Comparison of ENCODE assay signal across 10 mouse cellular contexts in genomic region chr4:135970585-135970984, GRCm38 (mm10). TPM values are rescaled to one million over a fixed set of nuclear protein-coding genes. Genes with fewer than 3 reads are reported as not detected.
DNase-seq lines count a peak whose midpoint lies in the region; ATAC-seq and TF ChIP-seq lines count a peak whose summit lies in the region.
"Had no signal": no experiment of that assay in that cellular context is flagged by ENCODE, and none has a peak within 500 bp of the region (broad histone marks: within the 10 kb centered on the region; RNA-seq: fewer than 3 reads in every experiment).

No protein-coding gene starts in this region.

- no peaks in the 10 kb centered on the region for H3K9me3 ChIP-seq in hindbrain, postnatal 0 days (ENCODE audit: low read length)
- H3K9me3 ChIP-seq in hindbrain, embryonic 12.5 days (replicated peaks) = no peaks in the 10 kb centered on the region
- no peaks in the 10 kb centered on the region for H3K9me3 ChIP-seq in midbrain, embryonic 13.5 days
- H3K9me3 ChIP-seq in midbrain, embryonic 16.5 days (replicated peaks; ENCODE audit: control insufficient read depth, low read length, poor library complexity, severe bottlenecking) = no peaks in the 10 kb centered on the region
- no peaks in the 10 kb centered on the region for H3K9me3 ChIP-seq in forebrain, embryonic 15.5 days
- H3K9me3 ChIP-seq in neural tube, embryonic 13.5 days = no peaks in the 10 kb centered on the region

- no peak for TF ChIP-seq CTCF in hindbrain, postnatal 0 days (IDR thresholded peaks at IDR 0.05; ENCODE audit: low read depth)

- peak overlapping the region; percentile 96; the same call in 1 of the 2 replicates for H3K4me2 ChIP-seq in hindbrain, postnatal 0 days (ENCODE audit: low read depth, low read length)
- H3K4me2 ChIP-seq in hindbrain, embryonic 12.5 days (replicated peaks) = no peak overlapping the region
- H3K4me2 ChIP-seq in midbrain, embryonic 13.5 days (replicated peaks) = peak overlapping the region; percentile 98; the same call in 1 of the 2 replicates
- no peak overlapping the region for H3K4me2 ChIP-seq in midbrain, embryonic 16.5 days (ENCODE audit: low read length)
- H3K4me2 ChIP-seq in forebrain, embryonic 15.5 days (replicated peaks) = peak overlapping the region; percentile 85; the same call in 1 of the 2 replicates
- peak overlapping the region; percentile 99 for H3K4me2 ChIP-seq in neural tube, embryonic 13.5 days

- no peak overlapping the region for H3K27ac ChIP-seq in hindbrain, postnatal 0 days
- no peak overlapping the region for H3K27ac ChIP-seq in hindbrain, embryonic 12.5 days
- no peak overlapping the region for H3K27ac ChIP-seq in midbrain, embryonic 13.5 days
- H3K27ac ChIP-seq in midbrain, embryonic 16.5 days (ENCODE audit: low read length) = no peak overlapping the region
- no peak overlapping the region for H3K27ac ChIP-seq in forebrain, embryonic 15.5 days (replicated peaks)
- H3K27ac ChIP-seq in neural tube, embryonic 13.5 days (replicated peaks) = no peak overlapping the region

- no peak overlapping the region for H3K9ac ChIP-seq in hindbrain, postnatal 0 days (replicated peaks; ENCODE audit: low read length)
- H3K9ac ChIP-seq in hindbrain, embryonic 12.5 days = no peak overlapping the region; the same call in 1 of the 2 replicates
- peak overlapping the region; percentile 20; the same call in 1 of the 2 replicates for H3K9ac ChIP-seq in midbrain, embryonic 13.5 days (replicated peaks)
- no peak overlapping the region for H3K9ac ChIP-seq in midbrain, embryonic 16.5 days (ENCODE audit: low read depth, low read length)
- H3K9ac ChIP-seq in forebrain, embryonic 15.5 days (replicated peaks) = no peak overlapping the region
- no peak overlapping the region for H3K9ac ChIP-seq in neural tube, embryonic 13.5 days

- 90% methylated on average over 11 of the region's 11 CpGs for WGBS in hindbrain, postnatal 0 days
- WGBS in hindbrain, embryonic 12.5 days = 87% methylated on average over 11 of the region's 11 CpGs
- WGBS in midbrain, embryonic 13.5 days = 91% methylated on average over 11 of the region's 11 CpGs
- 92% methylated on average over 11 of the region's 11 CpGs for WGBS in midbrain, embryonic 16.5 days
- 88% methylated on average over 11 of the region's 11 CpGs for WGBS in forebrain, embryonic 15.5 days
- WGBS in neural tube, embryonic 13.5 days = 91% methylated on average over 11 of the region's 11 CpGs

- no peaks in the 10 kb centered on the region for H3K27me3 ChIP-seq in hindbrain, postnatal 0 days (ENCODE audit: insufficient read depth, low read length)
- no peaks in the 10 kb centered on the region; the same call in 1 of the 2 replicates for H3K27me3 ChIP-seq in hindbrain, embryonic 12.5 days
- H3K27me3 ChIP-seq in midbrain, embryonic 13.5 days = no peaks in the 10 kb centered on the region
- H3K27me3 ChIP-seq in midbrain, embryonic 16.5 days (ENCODE audit: control insufficient read depth, insufficient read depth, low read depth, low read length) = no peaks in the 10 kb centered on the region
- no peaks in the 10 kb centered on the region for H3K27me3 ChIP-seq in forebrain, embryonic 15.5 days
- no peaks in the 10 kb centered on the region for H3K27me3 ChIP-seq in neural tube, embryonic 13.5 days
- H3K27me3 ChIP-seq: CH12.LX, Patski had no signal

- no peak overlapping the region for H3K4me3 ChIP-seq in hindbrain, postnatal 0 days (ENCODE audit: low read length)
- H3K4me3 ChIP-seq in hindbrain, embryonic 12.5 days = no peak overlapping the region
- H3K4me3 ChIP-seq in midbrain, embryonic 13.5 days (replicated peaks) = peak overlapping the region; percentile 100; the same call in 1 of the 2 replicates
- H3K4me3 ChIP-seq in midbrain, embryonic 16.5 days (ENCODE audit: low read depth, low read length) = no peak overlapping the region
- H3K4me3 ChIP-seq in forebrain, embryonic 15.5 days = 0 out of 2 replicates have a peak overlapping the region, but pooled peaks have one; percentile 3
- H3K4me3 ChIP-seq in neural tube, embryonic 13.5 days = peak overlapping the region; percentile 100; the same call in 1 of the 2 replicates

- peaks cover 8% of the 10 kb centered on the region for H3K4me1 ChIP-seq in hindbrain, postnatal 0 days (ENCODE audit: insufficient read depth, low read length)
- H3K4me1 ChIP-seq in hindbrain, embryonic 12.5 days = peaks cover 29% of the 10 kb centered on the region
- H3K4me1 ChIP-seq in midbrain, embryonic 13.5 days (replicated peaks) = peaks cover 20% of the 10 kb centered on the region
- peaks cover 13% of the 10 kb centered on the region for H3K4me1 ChIP-seq in midbrain, embryonic 16.5 days (ENCODE audit: control insufficient read depth, insufficient read depth, low read length)
- peaks cover 20% of the 10 kb centered on the region for H3K4me1 ChIP-seq in forebrain, embryonic 15.5 days
- H3K4me1 ChIP-seq in neural tube, embryonic 13.5 days (replicated peaks) = peaks cover 32% of the 10 kb centered on the region

- no peak for ATAC-seq in hindbrain, postnatal 0 days
- ATAC-seq in hindbrain, embryonic 12.5 days (ENCODE audit: low FRiP score) = no peak
- no peak for ATAC-seq in midbrain, embryonic 13.5 days
- no peak for ATAC-seq in midbrain, embryonic 16.5 days
- ATAC-seq in forebrain, embryonic 15.5 days (replicated peaks) = no peak
- no peak for ATAC-seq in neural tube, embryonic 13.5 days (ENCODE audit: low read depth)
- ATAC-seq: Patski had no signal

- no peak for DNase-seq in hindbrain, postnatal 0 days (ENCODE audit: low spot score)
- DNase-seq in adrenal gland, postnatal 4 days (ENCODE audit: low spot score in 2 of 2) = no peak
- DNase-seq: lung, postnatal 14 days had no signal

- peaks cover 43% of the 10 kb centered on the region for H3K36me3 ChIP-seq in hindbrain, postnatal 0 days (ENCODE audit: insufficient read depth, low read length)
- peaks cover 65% of the 10 kb centered on the region for H3K36me3 ChIP-seq in hindbrain, embryonic 12.5 days
- peaks cover 65% of the 10 kb centered on the region for H3K36me3 ChIP-seq in midbrain, embryonic 13.5 days
- peaks cover 27% of the 10 kb centered on the region for H3K36me3 ChIP-seq in midbrain, embryonic 16.5 days (ENCODE audit: control insufficient read depth, insufficient read depth, low read length)
- H3K36me3 ChIP-seq in forebrain, embryonic 15.5 days = peaks cover 58% of the 10 kb centered on the region
- H3K36me3 ChIP-seq in neural tube, embryonic 13.5 days = peaks cover 68% of the 10 kb centered on the region

RNA-seq across cellular contexts. Expression of gene Lypla2, which starts 1.8 kb away (rescaled TPM):
- 135 and 172 TPM in 2 replicates for total RNA-seq in hindbrain, postnatal 0 days (2014; rRNA removed)
- 183 and 186 TPM in 2 replicates for polyA plus RNA-seq in hindbrain, postnatal 0 days (2015; fragmentation: Nextera tagmentation; extraction: Ambion mirVana)
- 153 and 167 TPM in 2 replicates for polyA plus RNA-seq in hindbrain, embryonic 12.5 days (2016; fragmentation: Nextera tagmentation; extraction: Ambion mirVana)
- polyA plus RNA-seq in midbrain, embryonic 13.5 days (2015; fragmentation: Nextera tagmentation; extraction: Ambion mirVana) = 190 and 210 TPM in 2 replicates
- polyA plus RNA-seq in midbrain, embryonic 16.5 days (2015; fragmentation: Nextera tagmentation; extraction: Ambion mirVana) = 209 and 230 TPM in 2 replicates
- polyA plus RNA-seq in forebrain, embryonic 15.5 days (2015; fragmentation: Nextera tagmentation; extraction: Ambion mirVana) = 180 and 188 TPM in 2 replicates
- polyA plus RNA-seq in neural tube, embryonic 13.5 days (2015; fragmentation: Nextera tagmentation; extraction: Ambion mirVana) = 187 and 199 TPM in 2 replicates
- total RNA-seq in adrenal gland, postnatal 4 days (2021) = 10 to 100 TPM; 64.7 to 65.4 TPM

RNA-seq across cellular contexts. Expression of gene Gale, which starts 7.1 kb away (rescaled TPM):
- 36.2 and 41.2 TPM in 2 replicates for total RNA-seq in hindbrain, postnatal 0 days (2014; rRNA removed)
- polyA plus RNA-seq in hindbrain, postnatal 0 days (2015; fragmentation: Nextera tagmentation; extraction: Ambion mirVana) = 39.8 and 40.2 TPM in 2 replicates
- polyA plus RNA-seq in hindbrain, embryonic 12.5 days (2016; fragmentation: Nextera tagmentation; extraction: Ambion mirVana) = 35.3 and 35.5 TPM in 2 replicates
- polyA plus RNA-seq in midbrain, embryonic 13.5 days (2015; fragmentation: Nextera tagmentation; extraction: Ambion mirVana) = 39.0 and 40.1 TPM in 2 replicates
- 41.2 and 47.7 TPM in 2 replicates for polyA plus RNA-seq in midbrain, embryonic 16.5 days (2015; fragmentation: Nextera tagmentation; extraction: Ambion mirVana)
- polyA plus RNA-seq in forebrain, embryonic 15.5 days (2015; fragmentation: Nextera tagmentation; extraction: Ambion mirVana) = 35.2 and 35.6 TPM in 2 replicates
- 39.0 and 42.5 TPM in 2 replicates for polyA plus RNA-seq in neural tube, embryonic 13.5 days (2015; fragmentation: Nextera tagmentation; extraction: Ambion mirVana)
- 10 to 100 TPM; 17.7 to 24.6 TPM for total RNA-seq in adrenal gland, postnatal 4 days (2021)

RNA-seq across cellular contexts. Expression of gene Pithd1, which starts 16.5 kb away (rescaled TPM):
- 53.2 and 60.2 TPM in 2 replicates for total RNA-seq in hindbrain, postnatal 0 days (2014; rRNA removed)
- 84.5 and 85.7 TPM in 2 replicates for polyA plus RNA-seq in hindbrain, postnatal 0 days (2015; fragmentation: Nextera tagmentation; extraction: Ambion mirVana)
- polyA plus RNA-seq in hindbrain, embryonic 12.5 days (2016; fragmentation: Nextera tagmentation; extraction: Ambion mirVana) = 58.3 and 59.8 TPM in 2 replicates
- 55.0 and 57.3 TPM in 2 replicates for polyA plus RNA-seq in midbrain, embryonic 13.5 days (2015; fragmentation: Nextera tagmentation; extraction: Ambion mirVana)
- polyA plus RNA-seq in midbrain, embryonic 16.5 days (2015; fragmentation: Nextera tagmentation; extraction: Ambion mirVana) = 68.3 and 72.0 TPM in 2 replicates
- 52.1 and 55.3 TPM in 2 replicates for polyA plus RNA-seq in forebrain, embryonic 15.5 days (2015; fragmentation: Nextera tagmentation; extraction: Ambion mirVana)
- polyA plus RNA-seq in neural tube, embryonic 13.5 days (2015; fragmentation: Nextera tagmentation; extraction: Ambion mirVana) = 59.0 and 65.1 TPM in 2 replicates
- 10 to 100 TPM; 35.2 to 39.2 TPM for total RNA-seq in adrenal gland, postnatal 4 days (2021)

RNA-seq across cellular contexts. Expression of gene Hmgcl, which starts 24.3 kb away (rescaled TPM):
- total RNA-seq in hindbrain, postnatal 0 days (2014; rRNA removed) = 27.0 and 38.6 TPM in 2 replicates
- polyA plus RNA-seq in hindbrain, postnatal 0 days (2015; fragmentation: Nextera tagmentation; extraction: Ambion mirVana) = 55.0 and 60.0 TPM in 2 replicates
- polyA plus RNA-seq in hindbrain, embryonic 12.5 days (2016; fragmentation: Nextera tagmentation; extraction: Ambion mirVana) = 55.6 and 60.2 TPM in 2 replicates
- polyA plus RNA-seq in midbrain, embryonic 13.5 days (2015; fragmentation: Nextera tagmentation; extraction: Ambion mirVana) = 50.3 and 51.0 TPM in 2 replicates
- 59.3 and 68.6 TPM in 2 replicates for polyA plus RNA-seq in midbrain, embryonic 16.5 days (2015; fragmentation: Nextera tagmentation; extraction: Ambion mirVana)
- 61.3 and 66.6 TPM in 2 replicates for polyA plus RNA-seq in forebrain, embryonic 15.5 days (2015; fragmentation: Nextera tagmentation; extraction: Ambion mirVana)
- 58.2 and 59.6 TPM in 2 replicates for polyA plus RNA-seq in neural tube, embryonic 13.5 days (2015; fragmentation: Nextera tagmentation; extraction: Ambion mirVana)
- total RNA-seq in adrenal gland, postnatal 4 days (2021) = 10 to 100 TPM; 48.9 to 65.6 TPM

RNA-seq across cellular contexts. Expression of gene Fuca1, which starts 50.0 kb away (rescaled TPM):
- 42.5 and 43.6 TPM in 2 replicates for total RNA-seq in hindbrain, postnatal 0 days (2014; rRNA removed)
- polyA plus RNA-seq in hindbrain, postnatal 0 days (2015; fragmentation: Nextera tagmentation; extraction: Ambion mirVana) = 92.8 and 97.3 TPM in 2 replicates
- 50.2 and 54.1 TPM in 2 replicates for polyA plus RNA-seq in hindbrain, embryonic 12.5 days (2016; fragmentation: Nextera tagmentation; extraction: Ambion mirVana)
- polyA plus RNA-seq in midbrain, embryonic 13.5 days (2015; fragmentation: Nextera tagmentation; extraction: Ambion mirVana) = 49.5 and 52.9 TPM in 2 replicates
- polyA plus RNA-seq in midbrain, embryonic 16.5 days (2015; fragmentation: Nextera tagmentation; extraction: Ambion mirVana) = 66.0 and 70.1 TPM in 2 replicates
- 50.9 and 56.7 TPM in 2 replicates for polyA plus RNA-seq in forebrain, embryonic 15.5 days (2015; fragmentation: Nextera tagmentation; extraction: Ambion mirVana)
- polyA plus RNA-seq in neural tube, embryonic 13.5 days (2015; fragmentation: Nextera tagmentation; extraction: Ambion mirVana) = 53.8 and 63.6 TPM in 2 replicates
- 10 to 100 TPM; 88.2 to 99.0 TPM for total RNA-seq in adrenal gland, postnatal 4 days (2021)

Comparison
In these comparisons a context has a peak if more than half of its experiments do, and no peak if none do; other contexts are left out.
1. H3K4me2 ChIP-seq: peak in hindbrain, postnatal 0 days (single experiment), midbrain, embryonic 13.5 days (single experiment), forebrain, embryonic 15.5 days (single experiment) and neural tube, embryonic 13.5 days (single experiment); none in hindbrain, embryonic 12.5 days (single experiment) and midbrain, embryonic 16.5 days (single experiment).
2. H3K4me3 ChIP-seq: peak in midbrain, embryonic 13.5 days (single experiment), forebrain, embryonic 15.5 days (single experiment) and neural tube, embryonic 13.5 days (single experiment); none in hindbrain, postnatal 0 days (single experiment), hindbrain, embryonic 12.5 days (single experiment) and midbrain, embryonic 16.5 days (single experiment).